Mouse (Mus musculus): ENCODE data around the gene Zbtb49. TPM values are rescaled to one million over a fixed set of nuclear protein-coding genes. Genes with fewer than 3 reads are reported as not detected.

Zbtb49 gene
- polyA plus RNA-seq, 1 experiment = 0.25 TPM

- TF ChIP-seq TAL1 (IDR thresholded peaks at IDR 0.05; ENCODE audit: low read length) (no peak), GATA1 (IDR thresholded peaks at IDR 0.05; ENCODE audit: low read length) (no peak)
- Histone ChIP-seq H3K4me1 (ENCODE audit: control insufficient read depth) (no peaks in the 10 kb centered on the region), H3K9me3 (ENCODE audit: control insufficient read depth, low read length) (no peaks in the 10 kb centered on the region), H3K4me3 (replicated peaks) (no peak overlapping the region), H3K36me3 (ENCODE audit: control insufficient read depth) (peaks cover 65% of the 10 kb centered on the region), H3K27me3 (ENCODE audit: control insufficient read depth) (no peaks in the 10 kb centered on the region)
These were observed 14.9 kb downstream of the Zbtb49 start for GRCm38 (mm10) chr5:38205303-38205726.

GRCm38 (mm10) chr5:38199686-38200085 lies 20.6 kb downstream of the Zbtb49 start:
- TF ChIP-seq TAL1 (IDR thresholded peaks at IDR 0.05; ENCODE audit: low read length) = no peak
- no peak for TF ChIP-seq GATA1 (IDR thresholded peaks at IDR 0.05; ENCODE audit: low read length)
- no peaks in the 10 kb centered on the region for H3K4me1 ChIP-seq (ENCODE audit: control insufficient read depth)
- H3K4me3 ChIP-seq (replicated peaks) = no peak overlapping the region
- no peaks in the 10 kb centered on the region for H3K27me3 ChIP-seq (ENCODE audit: control insufficient read depth)
- peaks cover 48% of the 10 kb centered on the region for H3K36me3 ChIP-seq (ENCODE audit: control insufficient read depth)
- H3K9me3 ChIP-seq (ENCODE audit: control insufficient read depth, low read length) = no peaks in the 10 kb centered on the region

GRCm38 (mm10) chr5:38197482-38197823 lies 22.8 kb downstream of the Zbtb49 start:
- no peak for TF ChIP-seq GATA1 (IDR thresholded peaks at IDR 0.05; ENCODE audit: low read length)
- TF ChIP-seq TAL1 (IDR thresholded peaks at IDR 0.05; ENCODE audit: low read length) = no peak

DNA sequence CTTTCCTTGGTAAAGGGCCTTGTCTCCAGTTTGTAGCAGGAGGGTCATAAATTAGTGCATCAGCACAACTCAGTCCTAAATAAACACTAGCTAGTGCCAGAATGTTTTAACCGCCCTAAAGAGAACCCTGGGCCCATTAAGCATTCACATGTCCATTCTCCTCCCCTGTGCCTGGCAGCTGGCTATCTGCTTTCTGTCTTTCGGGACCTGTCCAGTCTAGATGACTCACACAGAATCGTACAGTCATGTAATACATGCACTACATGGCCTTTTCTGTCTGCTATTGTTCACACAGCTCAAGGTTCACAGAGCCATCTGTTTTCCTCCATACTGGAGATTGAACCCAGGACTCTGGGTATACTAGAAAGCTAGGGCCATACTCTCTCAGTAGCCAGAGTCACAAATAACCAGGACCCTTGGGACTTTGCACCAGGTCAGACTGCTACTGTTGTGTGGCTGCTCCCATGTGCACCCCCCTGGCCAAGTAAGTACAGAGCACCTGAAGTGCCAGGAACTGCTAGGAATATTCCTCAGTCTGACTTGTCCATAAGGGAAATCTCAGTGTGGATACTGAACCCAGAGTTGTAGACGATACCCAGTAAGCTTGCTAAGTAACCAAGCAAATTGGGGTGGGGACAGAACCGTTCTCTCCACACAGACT lies 23.3 kb downstream of the Zbtb49 start:
- H3K4me3 ChIP-seq (replicated peaks) = no peak overlapping the region
- no peaks in the 10 kb centered on the region for H3K27me3 ChIP-seq (ENCODE audit: control insufficient read depth)
- no peak for TF ChIP-seq TAL1 (IDR thresholded peaks at IDR 0.05; ENCODE audit: low read length)
- no peak for TF ChIP-seq GATA1 (IDR thresholded peaks at IDR 0.05; ENCODE audit: low read length)
- no peaks in the 10 kb centered on the region for H3K4me1 ChIP-seq (ENCODE audit: control insufficient read depth)
- H3K36me3 ChIP-seq (ENCODE audit: control insufficient read depth) = peaks cover 21% of the 10 kb centered on the region
- no peaks in the 10 kb centered on the region for H3K9me3 ChIP-seq (ENCODE audit: control insufficient read depth, low read length)

More at GRCm38 (mm10) chr5:38197482-38197823, 22.8 kb downstream of the Zbtb49 start:
- Histone ChIP-seq H3K27me3 (ENCODE audit: control insufficient read depth) (no peaks in the 10 kb centered on the region), H3K36me3 (ENCODE audit: control insufficient read depth) (peaks cover 26% of the 10 kb centered on the region), H3K9me3 (ENCODE audit: control insufficient read depth, low read length) (no peaks in the 10 kb centered on the region), H3K4me3 (replicated peaks) (no peak overlapping the region), H3K4me1 (ENCODE audit: control insufficient read depth) (no peaks in the 10 kb centered on the region)

GRCm38 (mm10) chr5:38195941-38196340 lies 24.3 kb downstream of the Zbtb49 start:
- Histone ChIP-seq H3K36me3 (ENCODE audit: control insufficient read depth) (peaks cover 11% of the 10 kb centered on the region), H3K27me3 (ENCODE audit: control insufficient read depth) (no peaks in the 10 kb centered on the region), H3K4me3 (replicated peaks) (no peak overlapping the region), H3K9me3 (ENCODE audit: control insufficient read depth, low read length) (no peaks in the 10 kb centered on the region), H3K4me1 (ENCODE audit: control insufficient read depth) (no peaks in the 10 kb centered on the region)
- TF ChIP-seq GATA1 (IDR thresholded peaks at IDR 0.05; ENCODE audit: low read length) (no peak), TAL1 (IDR thresholded peaks at IDR 0.05; ENCODE audit: low read length) (no peak)

- H3K36me3 ChIP-seq (ENCODE audit: control insufficient read depth) = peaks cover 4% of the 10 kb centered on the region; the same call in 1 of the 2 replicates
- no peaks in the 10 kb centered on the region for H3K9me3 ChIP-seq (ENCODE audit: control insufficient read depth, low read length)
- H3K4me3 ChIP-seq (replicated peaks) = no peak overlapping the region
- TF ChIP-seq GATA1 (IDR thresholded peaks at IDR 0.05; ENCODE audit: low read length) (no peak), TAL1 (IDR thresholded peaks at IDR 0.05; ENCODE audit: low read length) (no peak)
- no peaks in the 10 kb centered on the region for H3K4me1 ChIP-seq (ENCODE audit: control insufficient read depth)
- H3K27me3 ChIP-seq (ENCODE audit: control insufficient read depth) = no peaks in the 10 kb centered on the region
These were observed 25.3 kb downstream of the Zbtb49 start for GRCm38 (mm10) chr5:38194946-38195345.

DNA sequence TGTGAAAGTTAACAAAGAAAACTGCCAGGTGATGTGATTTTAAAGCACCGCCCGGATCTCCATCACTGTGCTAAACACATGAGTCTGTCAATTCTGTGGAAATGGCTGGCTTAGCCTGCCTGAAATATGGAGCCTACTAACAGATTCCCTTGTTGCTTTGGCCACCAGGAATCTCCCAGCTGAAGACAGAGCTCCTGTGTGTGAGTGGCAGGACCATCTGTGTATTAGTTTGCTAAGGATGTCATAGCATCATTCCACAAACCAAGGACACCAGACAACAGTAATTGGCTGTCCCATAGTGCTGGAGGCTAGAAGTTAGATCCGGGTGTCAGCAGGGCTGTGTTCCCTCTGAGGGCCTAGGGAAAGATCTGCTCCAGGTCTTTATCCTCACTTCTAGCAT lies 29.4 kb downstream of the Zbtb49 start:
- H3K27me3 ChIP-seq (ENCODE audit: control insufficient read depth) = no peaks in the 10 kb centered on the region
- no peaks in the 10 kb centered on the region for H3K9me3 ChIP-seq (ENCODE audit: control insufficient read depth, low read length)
- no peaks in the 10 kb centered on the region for H3K4me1 ChIP-seq (ENCODE audit: control insufficient read depth)
- TF ChIP-seq TAL1 (IDR thresholded peaks at IDR 0.05; ENCODE audit: low read length) (no peak), GATA1 (IDR thresholded peaks at IDR 0.05; ENCODE audit: low read length) (no peak)
- no peaks in the 10 kb centered on the region for H3K36me3 ChIP-seq (ENCODE audit: control insufficient read depth)
- no peak overlapping the region for H3K4me3 ChIP-seq (replicated peaks)

GRCm38 (mm10) chr5:38187006-38187405 lies 33.3 kb downstream of the Zbtb49 start:
- Histone ChIP-seq H3K36me3 (ENCODE audit: control insufficient read depth) (no peaks in the 10 kb centered on the region), H3K27me3 (ENCODE audit: control insufficient read depth) (no peaks in the 10 kb centered on the region)

GRCm38 (mm10) chr5:38184688-38185285 lies 35.5 kb downstream of the Zbtb49 start:
- Histone ChIP-seq H3K4me1 (ENCODE audit: control insufficient read depth) (no peaks in the 10 kb centered on the region), H3K9me3 (ENCODE audit: control insufficient read depth, low read length) (no peaks in the 10 kb centered on the region), H3K27me3 (ENCODE audit: control insufficient read depth) (no peaks in the 10 kb centered on the region), H3K4me3 (replicated peaks) (no peak overlapping the region), H3K36me3 (ENCODE audit: control insufficient read depth) (no peaks in the 10 kb centered on the region)
- no peak for TF ChIP-seq TAL1 (IDR thresholded peaks at IDR 0.05; ENCODE audit: low read length)
- TF ChIP-seq GATA1 (IDR thresholded peaks at IDR 0.05; ENCODE audit: low read length) = no peak

More at GRCm38 (mm10) chr5:38187006-38187405, 33.3 kb downstream of the Zbtb49 start:
- Histone ChIP-seq H3K4me3 (replicated peaks) (no peak overlapping the region), H3K4me1 (ENCODE audit: control insufficient read depth) (no peaks in the 10 kb centered on the region), H3K9me3 (ENCODE audit: control insufficient read depth, low read length) (no peaks in the 10 kb centered on the region)
- TF ChIP-seq TAL1 (IDR thresholded peaks at IDR 0.05; ENCODE audit: low read length) (no peak), GATA1 (IDR thresholded peaks at IDR 0.05; ENCODE audit: low read length) (no peak)
